Mouse (Mus musculus): ENCODE data around the gene Galk2. TPM values are rescaled to one million over a fixed set of nuclear protein-coding genes. Genes with fewer than 3 reads are reported as not detected.

Galk2 gene
- total RNA-seq (2014; rRNA removed; ENCODE audit: low replicate concordance) (47.1 and 53.4 TPM in 2 replicates), polyA plus RNA-seq (2015; fragmentation: Nextera tagmentation; extraction: Ambion mirVana) (23.5 and 25.1 TPM in 2 replicates)

- DNase-seq (ENCODE audit: low spot score) (peak; percentile 98), ATAC-seq (ENCODE audit: insufficient read depth, low read depth) (peak; percentile 100)
- TF ChIP-seq EP300 (IDR thresholded peaks at IDR 0.05; ENCODE audit: low read depth) (no peak), CTCF (IDR thresholded peaks at IDR 0.05; ENCODE audit: low read depth) (no peak)
- no peaks in the 10 kb centered on the region for H3K36me3 ChIP-seq (replicated peaks; ENCODE audit: control insufficient read depth, insufficient read depth, low read length)
- WGBS: under 1% methylated on average over 46 of the region's 54 CpGs
- no peaks in the 10 kb centered on the region for H3K4me1 ChIP-seq (ENCODE audit: control insufficient read depth, insufficient read depth)
- H3K4me3 ChIP-seq (ENCODE audit: low read depth, low read length): peak within 1 kb of the TSS; percentile 92
- peak within 1 kb of the TSS; percentile 84 for H3K27ac ChIP-seq (ENCODE audit: low read depth)
- no peaks in the 10 kb centered on the region for H3K27me3 ChIP-seq (ENCODE audit: control insufficient read depth, insufficient read depth, low read length)
- peak within 1 kb of the TSS; percentile 92 for H3K4me2 ChIP-seq (ENCODE audit: low read depth, low read length)
- no peaks in the 10 kb centered on the region for H3K9me3 ChIP-seq (replicated peaks; ENCODE audit: control insufficient read depth, low read length)
- peak within 1 kb of the TSS; percentile 99 for H3K9ac ChIP-seq (replicated peaks; ENCODE audit: low read depth, low read length)
These were observed at the start of gene Galk2, which contains the start of gene Cops2 for GRCm38 (mm10) chr2:125858521-125859280. Galk2 (plus strand) TSS chr2:125859109. Cops2 (minus strand) TSS chr2:125859139.

GRCm38 (mm10) chr2:125809551-125809950, 49.4 kb upstream of the Galk2 start:
- H3K36me3 ChIP-seq (replicated peaks; ENCODE audit: control insufficient read depth, insufficient read depth, low read length): no peaks in the 10 kb centered on the region
- WGBS: 75% methylated on average over 7 of the region's 7 CpGs
- no peaks in the 10 kb centered on the region for H3K9me3 ChIP-seq (replicated peaks; ENCODE audit: control insufficient read depth, low read length)
- ATAC-seq (ENCODE audit: insufficient read depth, low read depth) (no peak), DNase-seq (ENCODE audit: low spot score) (no peak)
- H3K9ac ChIP-seq (replicated peaks; ENCODE audit: low read depth, low read length): no peak overlapping the region
- no peak overlapping the region for H3K4me2 ChIP-seq (ENCODE audit: low read depth, low read length)
- no peaks in the 10 kb centered on the region for H3K27me3 ChIP-seq (ENCODE audit: control insufficient read depth, insufficient read depth, low read length)
- H3K4me3 ChIP-seq (ENCODE audit: low read depth, low read length): no peak overlapping the region
- TF ChIP-seq CTCF (IDR thresholded peaks at IDR 0.05; ENCODE audit: low read depth) (no peak), EP300 (IDR thresholded peaks at IDR 0.05; ENCODE audit: low read depth) (no peak)
- H3K27ac ChIP-seq (ENCODE audit: low read depth): no peak overlapping the region
- no peaks in the 10 kb centered on the region for H3K4me1 ChIP-seq (ENCODE audit: control insufficient read depth, insufficient read depth)

GRCm38 (mm10) chr2:125811332-125811731, 47.6 kb upstream of the Galk2 start:
- Histone ChIP-seq H3K4me3 (ENCODE audit: low read depth, low read length) (no peak overlapping the region), H3K4me1 (ENCODE audit: control insufficient read depth, insufficient read depth) (no peaks in the 10 kb centered on the region), H3K9me3 (replicated peaks; ENCODE audit: control insufficient read depth, low read length) (no peaks in the 10 kb centered on the region), H3K36me3 (replicated peaks; ENCODE audit: control insufficient read depth, insufficient read depth, low read length) (no peaks in the 10 kb centered on the region), H3K9ac (replicated peaks; ENCODE audit: low read depth, low read length) (no peak overlapping the region), H3K27ac (ENCODE audit: low read depth) (no peak overlapping the region), H3K27me3 (ENCODE audit: control insufficient read depth, insufficient read depth, low read length) (no peaks in the 10 kb centered on the region), H3K4me2 (ENCODE audit: low read depth, low read length) (no peak overlapping the region)
- 53% methylated on average over 2 of the region's 2 CpGs for WGBS
- TF ChIP-seq EP300 (IDR thresholded peaks at IDR 0.05; ENCODE audit: low read depth): no peak
- no peak for TF ChIP-seq CTCF (IDR thresholded peaks at IDR 0.05; ENCODE audit: low read depth)
- ATAC-seq (ENCODE audit: insufficient read depth, low read depth) (no peak), DNase-seq (ENCODE audit: low spot score) (no peak)

- H3K4me1 ChIP-seq (ENCODE audit: control insufficient read depth, insufficient read depth): no peaks in the 10 kb centered on the region
- H3K4me2 ChIP-seq (ENCODE audit: low read depth, low read length): no peak overlapping the region
- no peak overlapping the region for H3K27ac ChIP-seq (ENCODE audit: low read depth)
- DNase-seq (ENCODE audit: low spot score) (no peak), ATAC-seq (ENCODE audit: insufficient read depth, low read depth) (no peak)
- H3K27me3 ChIP-seq (ENCODE audit: control insufficient read depth, insufficient read depth, low read length): no peaks in the 10 kb centered on the region
- no peak for TF ChIP-seq EP300 (IDR thresholded peaks at IDR 0.05; ENCODE audit: low read depth)
- TF ChIP-seq CTCF (IDR thresholded peaks at IDR 0.05; ENCODE audit: low read depth): no peak
- H3K9ac ChIP-seq (replicated peaks; ENCODE audit: low read depth, low read length): no peak overlapping the region
- WGBS: 67% methylated on average over 9 of the region's 9 CpGs
- no peaks in the 10 kb centered on the region for H3K9me3 ChIP-seq (replicated peaks; ENCODE audit: control insufficient read depth, low read length)
- H3K36me3 ChIP-seq (replicated peaks; ENCODE audit: control insufficient read depth, insufficient read depth, low read length): no peaks in the 10 kb centered on the region
- no peak overlapping the region for H3K4me3 ChIP-seq (ENCODE audit: low read depth, low read length)
These were observed 44.8 kb upstream of the Galk2 start for GRCm38 (mm10) chr2:125813972-125814595.

- no peak overlapping the region for H3K9ac ChIP-seq (replicated peaks; ENCODE audit: low read depth, low read length)
- H3K27ac ChIP-seq (ENCODE audit: low read depth): no peak overlapping the region
- 75% methylated on average over 4 of the region's 4 CpGs for WGBS
- TF ChIP-seq EP300 (IDR thresholded peaks at IDR 0.05; ENCODE audit: low read depth) (no peak), CTCF (IDR thresholded peaks at IDR 0.05; ENCODE audit: low read depth) (no peak)
- H3K4me3 ChIP-seq (ENCODE audit: low read depth, low read length): no peak overlapping the region
- no peak overlapping the region for H3K4me2 ChIP-seq (ENCODE audit: low read depth, low read length)
- no peaks in the 10 kb centered on the region for H3K27me3 ChIP-seq (ENCODE audit: control insufficient read depth, insufficient read depth, low read length)
- H3K4me1 ChIP-seq (ENCODE audit: control insufficient read depth, insufficient read depth): no peaks in the 10 kb centered on the region
- no peaks in the 10 kb centered on the region for H3K9me3 ChIP-seq (replicated peaks; ENCODE audit: control insufficient read depth, low read length)
- DNase-seq (ENCODE audit: low spot score) (no peak), ATAC-seq (ENCODE audit: insufficient read depth, low read depth) (no peak)
- no peaks in the 10 kb centered on the region for H3K36me3 ChIP-seq (replicated peaks; ENCODE audit: control insufficient read depth, insufficient read depth, low read length)
These were observed 38.5 kb upstream of the Galk2 start for GRCm38 (mm10) chr2:125820397-125820796.
